Mouse (Mus musculus): Measurements from ENCODE around the gene Fxn.

Gene Fxn

GRCm38 (mm10) chr19:24300994-24301767, 20.8 kb upstream of the Fxn start:
- peak; percentile 38 for DNase-seq

GRCm38 (mm10) chr19:24293537-24293936, 13.1 kb upstream of the Fxn start:
- no peak for DNase-seq

- no peak for DNase-seq
These were observed 3.8 kb upstream of the Fxn start for GRCm38 (mm10) chr19:24284187-24284586.

- DNase-seq, result no peak
These were observed 1.0 kb upstream of the Fxn start for GRCm38 (mm10) chr19:24281288-24281980.

GRCm38 (mm10) chr19:24279706-24280600, 452 bp downstream of the Fxn start:
- peak; percentile 79 for DNase-seq

GRCm38 (mm10) chr19:24278859-24279258, 1.5 kb downstream of the Fxn start:
- DNase-seq, result no peak

GRCm38 (mm10) chr19:24274281-24274680, 6.1 kb downstream of the Fxn start:
- no peak for DNase-seq

GRCm38 (mm10) chr19:24271746-24272426, 8.5 kb downstream of the Fxn start:
- peak; percentile 81 for DNase-seq

- DNase-seq, result peak; percentile 50
These were observed 9.1 kb downstream of the Fxn start for GRCm38 (mm10) chr19:24271326-24271725.

- no peak for DNase-seq
These were observed 11.9 kb downstream of the Fxn start for GRCm38 (mm10) chr19:24268531-24268930.

GRCm38 (mm10) chr19:24266046-24266830, 14.2 kb downstream of the Fxn start:
- no peak for DNase-seq

- DNase-seq, result peak; percentile 84
These were observed 15.4 kb downstream of the Fxn start for GRCm38 (mm10) chr19:24264991-24265390.

- no peak for DNase-seq
These were observed 17.7 kb downstream of the Fxn start for GRCm38 (mm10) chr19:24262736-24263135.

- DNase-seq, result no peak
These were observed 20.7 kb downstream of the Fxn start for GRCm38 (mm10) chr19:24259390-24260351.

- no peak for DNase-seq
These were observed 22.0 kb downstream of the Fxn start for GRCm38 (mm10) chr19:24258368-24258767.

- DNase-seq, result no peak
These were observed 22.4 kb downstream of the Fxn start for GRCm38 (mm10) chr19:24257962-24258361.

GRCm38 (mm10) chr19:24253657-24254260, 26.6 kb downstream of the Fxn start:
- DNase-seq, result no peak

- no peak for DNase-seq
These were observed 28.5 kb downstream of the Fxn start for GRCm38 (mm10) chr19:24251869-24252268.

GRCm38 (mm10) chr19:24243340-24243739, 37.1 kb downstream of the Fxn start:
- DNase-seq, result no peak

Data from right cerebral cortex, adult 18-20 months (tissue).